Mouse (Mus musculus) heart, postnatal 10 days (tissue): Measurements from ENCODE around the gene Cacna1e. TPM values are rescaled to one million over a fixed set of nuclear protein-coding genes. Genes with fewer than 3 reads are reported as not detected.

ENCODE experiments used
- DNase-seq, 2 experiments: peaks; one replicate each; pipeline ENCODE4 v3.0.0; 2021
- intact Hi-C: fragments of 180-260 bp; cut with DNase I; formaldehyde crosslinking; loops from one replicate; pipeline ENCODE4 v1.15.1; 2025
- total RNA-seq, 2 experiments: library from RNA; stranded (reverse); gene quantifications; 2 replicates each; pipeline ENCODE4 v1.2.3; 2021

The Cacna1e gene
- total RNA-seq, 2 experiments from 2014 or later, result 0.17 to 0.34 TPM

GRCm38 (mm10) chr1:154788069-154788468, 96.2 kb downstream of the Cacna1e start:
- intact Hi-C loops, result loop anchor here (5.0 to 10.0 kb wide), 2 partner anchors 434 to 497 kb away; no protein-coding TSS in a partner anchor
- peak; percentile 80 to 89 for DNase-seq

GRCm38 (mm10) chr1:154787418-154787817, 96.9 kb downstream of the Cacna1e start:
- intact Hi-C loops, result loop anchor here (5.0 to 10.0 kb wide), 2 partner anchors 435 to 497 kb away; no protein-coding TSS in a partner anchor
- DNase-seq, result no peak

GRCm38 (mm10) chr1:154786243-154786669, 98.0 kb downstream of the Cacna1e start:
- intact Hi-C loops, result loop anchor here (1.0 to 10.0 kb wide), 3 partner anchors 220 to 499 kb away; no protein-coding TSS in a partner anchor
- DNase-seq, result peak; percentile 86 to 92

GRCm38 (mm10) chr1:154784862-154785261, 99.4 kb downstream of the Cacna1e start:
- intact Hi-C loops, result loop anchor here (5.0 to 10.0 kb wide), 2 partner anchors 437 to 500 kb away; no protein-coding TSS in a partner anchor
- DNase-seq, result no peak

- intact Hi-C loops, result loop anchor here (10.0 kb wide), 1 partner anchor 501 kb away; no protein-coding TSS in a partner anchor
- no peak for DNase-seq
Observed at GRCm38 (mm10) chr1:154783521-154783920, 100.8 kb downstream of the Cacna1e start.

GRCm38 (mm10) chr1:154779908-154780514, 104.3 kb downstream of the Cacna1e start:
- intact Hi-C loops, result loop anchor here (10.0 kb wide), 1 partner anchor 505 kb away; no protein-coding TSS in a partner anchor
- no peak for DNase-seq

- intact Hi-C loops, result no loop called here
- no peak for DNase-seq
Observed at GRCm38 (mm10) chr1:154776344-154776743, 108.0 kb downstream of the Cacna1e start.

DNA sequence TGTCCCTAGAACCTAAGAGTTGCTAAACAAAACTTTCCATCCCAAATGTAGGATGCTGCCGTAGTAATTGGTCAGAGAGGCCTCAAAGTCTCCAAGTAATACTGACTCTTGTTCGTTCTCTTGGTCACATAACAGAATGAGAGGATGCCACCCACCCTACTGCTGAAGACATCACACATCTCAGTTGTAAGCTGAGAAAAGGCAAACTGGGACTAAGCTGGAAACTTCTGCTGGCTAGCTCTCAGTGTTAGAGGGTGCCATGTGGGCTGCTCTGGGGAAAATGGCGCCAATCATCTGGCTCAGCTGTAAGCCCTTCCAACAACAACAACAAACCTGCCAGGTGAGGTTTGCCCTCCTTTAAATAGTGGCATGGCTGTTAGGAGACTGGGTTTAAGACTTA, 109.8 kb downstream of the Cacna1e start:
- no peak for DNase-seq
- intact Hi-C loops, result no loop called here

GRCm38 (mm10) chr1:154771111-154771510, 113.2 kb downstream of the Cacna1e start:
- DNase-seq, result no peak
- intact Hi-C loops, result no loop called here

DNA sequence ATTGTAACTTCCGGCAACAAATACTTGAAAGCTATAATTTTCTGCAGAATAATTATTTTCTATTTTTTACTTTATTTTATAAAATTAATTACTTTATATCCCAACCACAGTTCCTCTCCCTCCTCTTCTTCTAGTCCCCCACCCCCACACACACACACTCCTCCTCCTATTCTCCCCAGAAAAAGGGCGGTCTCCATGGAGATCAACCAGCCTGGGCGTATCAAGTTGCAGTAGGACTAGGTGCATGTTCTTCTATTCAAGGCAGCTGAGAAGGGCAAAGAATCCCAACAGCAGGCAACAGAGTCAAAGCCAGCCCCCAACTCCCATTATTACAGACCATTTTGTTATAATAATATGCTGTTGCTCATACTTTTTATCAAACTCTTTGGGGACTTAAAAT, 113.8 kb downstream of the Cacna1e start:
- intact Hi-C loops, result no loop called here

DNA sequence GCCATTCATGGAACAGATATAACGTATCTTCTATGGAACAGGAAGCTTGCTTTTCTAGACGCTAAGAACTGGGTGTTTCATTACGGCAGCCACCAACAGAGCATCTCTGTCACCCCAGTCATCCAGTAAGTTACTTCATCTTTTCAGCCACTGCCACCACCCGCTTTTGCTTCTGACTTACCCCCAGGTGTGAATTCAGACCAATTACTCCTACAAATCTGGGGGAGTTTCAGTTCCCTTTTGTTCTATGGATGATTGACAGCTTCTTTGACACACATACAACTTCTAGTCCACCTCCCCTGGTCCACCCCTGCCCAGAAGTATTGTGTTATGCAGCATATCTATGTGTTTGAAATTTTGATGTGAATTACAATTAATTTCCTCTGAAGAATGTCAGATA, 121.2 kb downstream of the Cacna1e start:
- no peak for DNase-seq
- intact Hi-C loops, result no loop called here

More for the DNA sequence above, 113.8 kb downstream of the Cacna1e start:
- DNase-seq, result no peak

GRCm38 (mm10) chr1:154752081-154752480, 132.2 kb downstream of the Cacna1e start:
- intact Hi-C loops, result no loop called here

GRCm38 (mm10) chr1:154748531-154748930, 135.8 kb downstream of the Cacna1e start:
- no peak for DNase-seq
- intact Hi-C loops, result no loop called here

More at GRCm38 (mm10) chr1:154752081-154752480, 132.2 kb downstream of the Cacna1e start:
- no peak for DNase-seq

GRCm38 (mm10) chr1:154745241-154745640, 139.1 kb downstream of the Cacna1e start:
- intact Hi-C loops, result no loop called here
- no peak for DNase-seq

GRCm38 (mm10) chr1:154730411-154730961, 153.8 kb downstream of the Cacna1e start:
- intact Hi-C loops, result no loop called here
- DNase-seq, result no peak

DNA sequence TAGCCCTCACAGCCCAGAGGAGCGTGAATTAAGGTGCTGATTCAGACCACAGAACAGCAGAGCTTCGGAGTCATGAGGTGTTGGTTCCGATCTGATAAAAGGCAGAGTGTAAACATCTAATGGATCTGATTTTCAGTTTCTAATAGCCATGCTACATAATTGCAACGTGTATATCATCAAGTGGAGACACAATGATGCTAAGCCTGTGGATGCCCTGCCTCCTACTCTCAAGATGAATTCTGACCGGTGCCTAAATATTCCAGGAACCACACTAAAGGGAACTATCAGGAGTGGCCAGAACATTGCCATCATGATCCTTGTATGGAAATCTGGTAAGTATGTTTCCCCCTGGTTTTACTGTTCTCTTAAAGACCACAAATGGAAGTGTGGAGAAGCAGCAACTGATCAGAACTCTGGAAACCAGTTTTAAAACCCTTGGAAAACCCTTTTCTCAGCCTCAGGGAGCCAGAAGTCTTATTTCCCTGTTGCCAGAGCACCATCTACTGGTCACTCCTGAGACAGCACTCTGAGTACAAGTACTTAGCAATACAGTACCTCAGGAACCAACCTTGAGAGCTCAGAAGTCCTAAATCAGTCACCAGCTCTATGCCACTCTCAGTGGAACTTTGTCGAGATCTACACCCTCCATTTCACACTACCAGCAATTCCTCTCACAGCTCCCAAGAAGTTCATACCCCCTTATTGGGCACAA, 154.9 kb downstream of the Cacna1e start:
- intact Hi-C loops, result loop anchor here (1.0 to 10.0 kb wide), 4 partner anchors 448 to 835 kb away; partner anchors contain the start of genes Glul and Teddm1a
- peak; percentile 72 to 87 for DNase-seq

- intact Hi-C loops, result loop anchor here (1.0 to 10.0 kb wide), 4 partner anchors 447 to 834 kb away; partner anchors contain the start of genes Glul and Teddm1a
- DNase-seq, result no peak
Observed at GRCm38 (mm10) chr1:154728682-154729081, 155.6 kb downstream of the Cacna1e start.

DNA sequence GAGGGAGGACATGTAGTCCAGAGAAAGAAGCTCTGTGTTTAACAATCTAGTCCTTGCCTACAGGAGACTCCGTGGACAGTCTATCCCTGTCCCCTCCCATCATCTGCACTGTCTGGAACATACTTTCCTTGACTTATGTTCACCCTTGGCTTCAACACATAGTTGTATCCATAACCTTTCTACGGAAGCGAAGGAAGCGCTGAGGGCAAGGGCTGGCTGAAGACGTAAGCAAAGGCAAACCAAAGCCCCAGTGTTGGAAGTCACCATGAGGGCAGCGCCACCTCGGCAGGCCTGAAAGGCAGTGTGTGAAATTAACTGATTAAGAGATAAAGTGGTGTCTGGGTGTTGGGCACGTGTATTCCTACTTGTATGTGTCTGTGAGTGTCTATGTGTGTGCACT, 156.6 kb downstream of the Cacna1e start:
- intact Hi-C loops, result loop anchor here (2.0 to 10.0 kb wide), 3 partner anchors 489 to 833 kb away; partner anchors contain the start of genes Glul and Teddm1a
- no peak for DNase-seq

GRCm38 (mm10) chr1:154726361-154727161, 157.7 kb downstream of the Cacna1e start:
- peak in 1 of 2 experiments; percentile 9 for DNase-seq
- intact Hi-C loops, result loop anchor here (5.0 to 10.0 kb wide), 2 partner anchors 534 to 832 kb away; partner anchors contain the start of genes Glul and Teddm1a
